Mouse (Mus musculus): ENCODE results near the gene Usp40. TPM values are rescaled to one million over a fixed set of nuclear protein-coding genes. Genes with fewer than 3 reads are reported as not detected.

The Usp40 gene
- polyA plus RNA-seq, 1 experiment, result 9.5 TPM

- Histone ChIP-seq H3ac (ENCODE audit: control insufficient read depth, insufficient read length) (no peak overlapping the region), H3K27me3 (ENCODE audit: control insufficient read depth, insufficient read depth, insufficient read length) (no peaks in the 10 kb centered on the region), H3K79me2 (ENCODE audit: control insufficient read depth, insufficient read depth) (no peaks in the 10 kb centered on the region), H3K4me2 (ENCODE audit: low read depth) (no peak overlapping the region), H3K4me3 (no peak overlapping the region), H3K36me3 (ENCODE audit: control insufficient read depth, insufficient read depth) (peaks cover 35% of the 10 kb centered on the region)
- TF ChIP-seq E2F4 (IDR thresholded peaks at IDR 0.05; ENCODE audit: insufficient read depth) (no peak), MAX (IDR thresholded peaks at IDR 0.05; ENCODE audit: low read depth) (no peak), CEBPB (IDR thresholded peaks at IDR 0.05; ENCODE audit: insufficient read depth, poor library complexity, severe bottlenecking) (no peak)
Measured at GRCm38 (mm10) chr1:87922666-87923065, 85.7 kb downstream of the Usp40 start.

DNA sequence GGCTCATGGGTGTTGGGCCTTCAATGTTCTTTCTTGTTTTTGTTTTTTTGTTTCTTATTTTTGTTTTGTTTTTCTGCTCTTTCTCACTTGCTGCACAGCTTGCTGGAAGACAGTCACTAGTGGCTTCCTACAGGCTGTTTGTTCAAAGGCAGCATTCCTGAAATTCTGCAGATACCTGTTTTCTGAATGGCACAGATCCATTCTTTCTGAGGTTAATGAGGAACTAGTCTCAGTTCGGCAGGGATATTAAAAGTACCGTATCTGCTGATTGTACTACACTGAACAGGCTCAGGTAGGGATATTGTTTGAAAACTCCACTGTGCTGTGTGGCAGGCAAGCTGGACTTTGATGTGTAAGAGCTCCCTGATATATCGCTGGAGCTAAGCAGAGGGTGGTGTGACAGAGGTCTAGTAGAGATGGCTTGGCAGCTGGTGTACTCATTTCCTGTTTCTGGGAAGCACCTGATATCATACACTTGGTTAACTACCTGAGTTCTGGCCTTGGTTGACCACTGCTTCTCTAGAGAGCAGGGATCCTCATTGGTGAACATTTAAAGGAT is 88.2 kb downstream of the Usp40 start:
- Histone ChIP-seq H3K4me3 (no peak overlapping the region), H3K79me2 (ENCODE audit: control insufficient read depth, insufficient read depth) (no peaks in the 10 kb centered on the region), H3ac (ENCODE audit: control insufficient read depth, insufficient read length) (no peak overlapping the region), H3K4me2 (ENCODE audit: low read depth) (no peak overlapping the region), H3K36me3 (ENCODE audit: control insufficient read depth, insufficient read depth) (peaks cover 32% of the 10 kb centered on the region), H3K27me3 (ENCODE audit: control insufficient read depth, insufficient read depth, insufficient read length) (no peaks in the 10 kb centered on the region)
- no peak for TF ChIP-seq POLR2AphosphoS2 (IDR thresholded peaks at IDR 0.05; ENCODE audit: insufficient read length, low read depth)

DNA sequence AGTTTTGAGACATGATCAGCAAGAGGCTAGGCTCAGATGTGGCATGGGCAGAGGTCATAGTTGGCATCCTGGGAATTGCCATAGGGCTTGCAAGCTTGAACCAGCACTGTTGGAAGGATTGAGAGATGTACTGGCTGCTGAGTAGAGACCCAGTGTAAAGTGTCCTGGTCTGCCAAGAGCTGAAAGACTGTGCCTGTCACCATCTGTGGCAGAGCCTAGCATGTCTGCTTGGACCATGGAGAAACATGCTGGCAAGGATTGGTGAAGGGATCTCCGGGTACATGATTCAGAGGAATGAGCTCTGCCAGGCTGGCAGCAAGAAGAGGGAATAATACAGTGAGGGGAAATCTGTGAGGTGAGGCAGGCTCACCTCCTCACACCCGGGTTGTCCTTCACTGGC is 90.3 kb downstream of the Usp40 start:
- H3K4me3 ChIP-seq, result no peak overlapping the region
- no peaks in the 10 kb centered on the region for H3K79me2 ChIP-seq (ENCODE audit: control insufficient read depth, insufficient read depth)
- H3ac ChIP-seq (ENCODE audit: control insufficient read depth, insufficient read length), result no peak overlapping the region
- H3K4me2 ChIP-seq (ENCODE audit: low read depth), result no peak overlapping the region
- H3K36me3 ChIP-seq (ENCODE audit: control insufficient read depth, insufficient read depth), result peaks cover 27% of the 10 kb centered on the region
- TF ChIP-seq POLR2A (IDR thresholded peaks at IDR 0.05; ENCODE audit: insufficient read length, low read depth) (no peak), MAX (IDR thresholded peaks at IDR 0.05; ENCODE audit: low read depth) (no peak), E2F4 (IDR thresholded peaks at IDR 0.05; ENCODE audit: insufficient read depth) (no peak), POLR2AphosphoS2 (IDR thresholded peaks at IDR 0.05; ENCODE audit: insufficient read length, low read depth) (no peak), CEBPB (IDR thresholded peaks at IDR 0.05; ENCODE audit: insufficient read depth, poor library complexity, severe bottlenecking) (no peak), USF1 (IDR thresholded peaks at IDR 0.05; ENCODE audit: low read depth) (no peak), MYOG (IDR thresholded peaks at IDR 0.05; ENCODE audit: control insufficient read depth in 1 of 3, insufficient read depth in 1 of 3, insufficient read length in 2 of 3, low read depth in 2 of 3) (no peak), SRF (IDR thresholded peaks at IDR 0.05; ENCODE audit: control insufficient read depth, insufficient read length, low read depth) (no peak), REST (IDR thresholded peaks at IDR 0.05; ENCODE audit: insufficient read depth, insufficient read length) (no peak), TCF12 (IDR thresholded peaks at IDR 0.05; ENCODE audit: insufficient read depth, poor library complexity, severe bottlenecking) (no peak), MYOD1 (IDR thresholded peaks at IDR 0.05; ENCODE audit: control insufficient read depth in 1 of 3, insufficient read length in 2 of 3, low read depth in 2 of 3) (no peak), TCF3 (IDR thresholded peaks at IDR 0.05; ENCODE audit: insufficient read length, low read depth) (no peak)
- no peaks in the 10 kb centered on the region for H3K27me3 ChIP-seq (ENCODE audit: control insufficient read depth, insufficient read depth, insufficient read length)

- Histone ChIP-seq H3ac (ENCODE audit: control insufficient read depth, insufficient read length) (no peak overlapping the region), H3K27me3 (ENCODE audit: control insufficient read depth, insufficient read depth, insufficient read length) (no peaks in the 10 kb centered on the region), H3K79me2 (ENCODE audit: control insufficient read depth, insufficient read depth) (no peaks in the 10 kb centered on the region), H3K4me3 (no peak overlapping the region), H3K36me3 (ENCODE audit: control insufficient read depth, insufficient read depth) (peaks cover 25% of the 10 kb centered on the region), H3K4me2 (ENCODE audit: low read depth) (no peak overlapping the region)
- TF ChIP-seq REST (IDR thresholded peaks at IDR 0.05; ENCODE audit: insufficient read depth, insufficient read length) (no peak), TCF3 (IDR thresholded peaks at IDR 0.05; ENCODE audit: insufficient read length, low read depth) (no peak), CEBPB (IDR thresholded peaks at IDR 0.05; ENCODE audit: insufficient read depth, poor library complexity, severe bottlenecking) (no peak), SRF (IDR thresholded peaks at IDR 0.05; ENCODE audit: control insufficient read depth, insufficient read length, low read depth) (no peak), MAX (IDR thresholded peaks at IDR 0.05; ENCODE audit: low read depth) (no peak), E2F4 (IDR thresholded peaks at IDR 0.05; ENCODE audit: insufficient read depth) (no peak)
Measured at GRCm38 (mm10) chr1:87917361-87917760, 91.0 kb downstream of the Usp40 start.

DNA sequence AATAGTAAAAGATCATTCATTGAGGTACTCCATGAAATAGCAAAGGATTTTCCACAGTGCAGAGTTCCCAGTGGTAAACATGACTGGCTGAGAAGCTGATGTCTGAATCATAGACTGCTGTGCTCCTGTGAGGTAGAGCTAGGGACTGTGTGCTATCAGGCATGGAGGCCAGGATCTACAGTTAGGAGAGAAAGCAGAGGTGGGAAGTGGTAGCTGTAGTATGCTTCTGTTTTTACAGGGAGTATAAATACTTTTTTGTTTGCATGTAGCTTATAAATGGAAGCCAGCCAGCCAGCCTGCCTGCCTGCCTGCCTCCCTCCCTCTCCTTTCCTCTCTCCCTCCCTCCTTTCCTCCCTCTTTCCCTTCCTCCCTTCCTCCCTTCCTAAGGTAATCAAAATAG is 95.0 kb downstream of the Usp40 start:
- Histone ChIP-seq H3ac (ENCODE audit: control insufficient read depth, insufficient read length) (no peak overlapping the region), H3K27me3 (ENCODE audit: control insufficient read depth, insufficient read depth, insufficient read length) (no peaks in the 10 kb centered on the region), H3K79me2 (ENCODE audit: control insufficient read depth, insufficient read depth) (no peaks in the 10 kb centered on the region), H3K4me3 (no peak overlapping the region), H3K4me2 (ENCODE audit: low read depth) (no peak overlapping the region), H3K36me3 (ENCODE audit: control insufficient read depth, insufficient read depth) (peaks cover 9% of the 10 kb centered on the region)
- TF ChIP-seq POLR2AphosphoS2 (IDR thresholded peaks at IDR 0.05; ENCODE audit: insufficient read length, low read depth) (no peak), MYOG (IDR thresholded peaks at IDR 0.05; ENCODE audit: control insufficient read depth in 1 of 3, insufficient read depth in 1 of 3, insufficient read length in 2 of 3, low read depth in 2 of 3) (no peak), TCF3 (IDR thresholded peaks at IDR 0.05; ENCODE audit: insufficient read length, low read depth) (no peak), SRF (IDR thresholded peaks at IDR 0.05; ENCODE audit: control insufficient read depth, insufficient read length, low read depth) (no peak), MYOD1 (IDR thresholded peaks at IDR 0.05; ENCODE audit: control insufficient read depth in 1 of 3, insufficient read length in 2 of 3, low read depth in 2 of 3) (no peak), POLR2A (IDR thresholded peaks at IDR 0.05; ENCODE audit: insufficient read length, low read depth) (no peak), CEBPB (IDR thresholded peaks at IDR 0.05; ENCODE audit: insufficient read depth, poor library complexity, severe bottlenecking) (no peak), USF1 (IDR thresholded peaks at IDR 0.05; ENCODE audit: low read depth) (no peak), MAX (IDR thresholded peaks at IDR 0.05; ENCODE audit: low read depth) (no peak), TCF12 (IDR thresholded peaks at IDR 0.05; ENCODE audit: insufficient read depth, poor library complexity, severe bottlenecking) (no peak), E2F4 (IDR thresholded peaks at IDR 0.05; ENCODE audit: insufficient read depth) (no peak), REST (IDR thresholded peaks at IDR 0.05; ENCODE audit: insufficient read depth, insufficient read length) (no peak)
